Mouse (Mus musculus): ENCODE data around the gene Slc10a1. TPM values are rescaled to one million over a fixed set of nuclear protein-coding genes. Genes with fewer than 3 reads are reported as not detected.

The Slc10a1 gene
- total and polyA plus RNA-seq, 3 experiments = 0.13 to 0.20 TPM; not detected in 1

GRCm38 (mm10) chr12:80936751-80937150 is 31.8 kb downstream of the Slc10a1 start:
- no peaks in the 10 kb centered on the region for H3K9me3 ChIP-seq (replicated peaks; ENCODE audit: low read length)
- H3K9ac ChIP-seq (ENCODE audit: insufficient read depth, low read depth) = no peak overlapping the region
- no peak overlapping the region for H3K4me3 ChIP-seq (replicated peaks in 1 of 3; ENCODE audit: low read depth in 2 of 3, low read length in 2 of 3, poor library complexity in 1 of 3)
- no peak for TF ChIP-seq USF2 (conservative IDR thresholded peaks at IDR 0.05; ENCODE audit: low read depth, low read length)
- TF ChIP-seq ZMIZ1 (IDR thresholded peaks at IDR 0.05; ENCODE audit: low read depth, low read length) = no peak
- no peak for TF ChIP-seq NELFE (IDR thresholded peaks at IDR 0.05; ENCODE audit: low read depth, low read length)
- no peak for TF ChIP-seq POLR2A (IDR thresholded peaks at IDR 0.05; ENCODE audit: low read depth, low read length)
- TF ChIP-seq MAFK (IDR thresholded peaks at IDR 0.05; ENCODE audit: insufficient replicate concordance, low read length) = no peak
- TF ChIP-seq NRF1 (IDR thresholded peaks at IDR 0.05; ENCODE audit: low read depth, low read length) = no peak
- no peak for TF ChIP-seq KAT2A (IDR thresholded peaks at IDR 0.05; ENCODE audit: insufficient replicate concordance, low read length)
- TF ChIP-seq UBTF (IDR thresholded peaks at IDR 0.05; ENCODE audit: low read depth, low read length) = no peak
- TF ChIP-seq CTCF (conservative IDR thresholded peaks at IDR 0.05 in 1 of 2, IDR thresholded peaks at IDR 0.05 in 1 of 2; ENCODE audit: low read depth in 2 of 2, low read length in 2 of 2) = no peak
- no peak for TF ChIP-seq ZKSCAN1 (IDR thresholded peaks at IDR 0.05; ENCODE audit: borderline replicate concordance, low read depth, low read length)
- no peak for TF ChIP-seq MYC (IDR thresholded peaks at IDR 0.05; ENCODE audit: low read depth, low read length)
- no peak for TF ChIP-seq CHD2 (IDR thresholded peaks at IDR 0.05; ENCODE audit: low read length)
- no peak for TF ChIP-seq MAZ (IDR thresholded peaks at IDR 0.05; ENCODE audit: low read depth, low read length)
- no peak for TF ChIP-seq RCOR1 (conservative IDR thresholded peaks at IDR 0.05; ENCODE audit: low read depth, low read length)
- H3K4me1 ChIP-seq (ENCODE audit: control insufficient read depth in 1 of 2, insufficient read depth in 2 of 2) = peaks cover 4 to 7% of the 10 kb centered on the region in 2 experiments; a peak in 2 of 4 replicates
- no peaks in the 10 kb centered on the region for H3K79me2 ChIP-seq (replicated peaks; ENCODE audit: control insufficient read depth, extremely low read depth, insufficient read depth, poor library complexity, severe bottlenecking)
- dilution Hi-C loops (cut with MboI; ENCODE audit: extremely low pct_ligation_motif_present, extremely low pct_unique_long_range_greater_than_20kb, low sequenced_read_pairs) (no loop called here), in situ Hi-C loops (cut with MboI; ENCODE audit: low pct_ligation_motif_present, low pct_unique_long_range_greater_than_20kb, low sequenced_read_pairs) (no loop called here)
- no peak for DNase-seq (ENCODE audit: extremely low read depth)
- no peaks in the 10 kb centered on the region for H3K27me3 ChIP-seq (replicated peaks)
- H3K36me3 ChIP-seq (replicated peaks in 1 of 2; ENCODE audit: control insufficient read depth in 1 of 2, insufficient read depth in 1 of 2, low read length in 1 of 2) = no peaks in the 10 kb centered on the region
- H3K27ac ChIP-seq (ENCODE audit: insufficient read depth, low read depth) = no peak overlapping the region
- no peak overlapping the region for H3K4me2 ChIP-seq (ENCODE audit: insufficient read depth, low read depth, poor library complexity, severe bottlenecking)

- dilution Hi-C loops (cut with MboI; ENCODE audit: extremely low pct_ligation_motif_present, extremely low pct_unique_long_range_greater_than_20kb, low sequenced_read_pairs) = no loop called here
- Histone ChIP-seq H3K36me3 (replicated peaks in 1 of 2; ENCODE audit: control insufficient read depth in 1 of 2, insufficient read depth in 1 of 2, low read length in 1 of 2) (no peaks in the 10 kb centered on the region), H3K9ac (ENCODE audit: insufficient read depth, low read depth) (no peak overlapping the region), H3K79me2 (replicated peaks; ENCODE audit: control insufficient read depth, extremely low read depth, insufficient read depth, poor library complexity, severe bottlenecking) (no peaks in the 10 kb centered on the region), H3K4me1 (ENCODE audit: control insufficient read depth in 1 of 2, insufficient read depth in 2 of 2) (peaks cover 0 to 4% of the 10 kb centered on the region in 2 experiments; a peak in 1 of 4 replicates), H3K4me3 (replicated peaks in 1 of 3; ENCODE audit: low read depth in 2 of 3, low read length in 2 of 3, poor library complexity in 1 of 3) (no peak overlapping the region), H3K27me3 (replicated peaks) (no peaks in the 10 kb centered on the region), H3K27ac (ENCODE audit: insufficient read depth, low read depth) (no peak overlapping the region), H3K4me2 (ENCODE audit: insufficient read depth, low read depth, poor library complexity, severe bottlenecking) (no peak overlapping the region), H3K9me3 (replicated peaks; ENCODE audit: low read length) (no peaks in the 10 kb centered on the region)
- no peak for DNase-seq (ENCODE audit: extremely low read depth)
- in situ Hi-C loops (cut with MboI; ENCODE audit: low pct_ligation_motif_present, low pct_unique_long_range_greater_than_20kb, low sequenced_read_pairs) = no loop called here
- no peak for TF ChIP-seq IRF4 (IDR thresholded peaks at IDR 0.05; ENCODE audit: low read depth, low read length)
- no peak for TF ChIP-seq NRF1 (IDR thresholded peaks at IDR 0.05; ENCODE audit: low read depth, low read length)
- TF ChIP-seq ZMIZ1 (IDR thresholded peaks at IDR 0.05; ENCODE audit: low read depth, low read length) = no peak
- TF ChIP-seq JUN (IDR thresholded peaks at IDR 0.05; ENCODE audit: insufficient read depth, low read depth, low read length) = no peak
- no peak for TF ChIP-seq GABPA (IDR thresholded peaks at IDR 0.05; ENCODE audit: insufficient replicate concordance, low read depth, low read length)
- no peak for TF ChIP-seq SIN3A (IDR thresholded peaks at IDR 0.05; ENCODE audit: low read length)
- TF ChIP-seq PAX5 (IDR thresholded peaks at IDR 0.05; ENCODE audit: low read length) = no peak
- no peak for TF ChIP-seq MAZ (IDR thresholded peaks at IDR 0.05; ENCODE audit: low read depth, low read length)
- no peak for TF ChIP-seq ELF1 (IDR thresholded peaks at IDR 0.05; ENCODE audit: low read depth, low read length)
Measured at GRCm38 (mm10) chr12:80932865-80933264, 35.6 kb downstream of the Slc10a1 start.
